Mouse (Mus musculus) neutrophil, adult 65 days (primary cell): ENCODE measurements around the gene Slc24a3. TPM values are rescaled to one million over a fixed set of nuclear protein-coding genes. Genes with fewer than 3 reads are reported as not detected.

ENCODE experiments used
- total RNA-seq: library from RNA; stranded (reverse); gene quantifications from 2 replicates; pipeline ENCODE4 v1.2.4, GENCODE M21; 2023

Slc24a3 gene
- total RNA-seq = 0.68 and 2.3 TPM in 2 replicates

DNA sequence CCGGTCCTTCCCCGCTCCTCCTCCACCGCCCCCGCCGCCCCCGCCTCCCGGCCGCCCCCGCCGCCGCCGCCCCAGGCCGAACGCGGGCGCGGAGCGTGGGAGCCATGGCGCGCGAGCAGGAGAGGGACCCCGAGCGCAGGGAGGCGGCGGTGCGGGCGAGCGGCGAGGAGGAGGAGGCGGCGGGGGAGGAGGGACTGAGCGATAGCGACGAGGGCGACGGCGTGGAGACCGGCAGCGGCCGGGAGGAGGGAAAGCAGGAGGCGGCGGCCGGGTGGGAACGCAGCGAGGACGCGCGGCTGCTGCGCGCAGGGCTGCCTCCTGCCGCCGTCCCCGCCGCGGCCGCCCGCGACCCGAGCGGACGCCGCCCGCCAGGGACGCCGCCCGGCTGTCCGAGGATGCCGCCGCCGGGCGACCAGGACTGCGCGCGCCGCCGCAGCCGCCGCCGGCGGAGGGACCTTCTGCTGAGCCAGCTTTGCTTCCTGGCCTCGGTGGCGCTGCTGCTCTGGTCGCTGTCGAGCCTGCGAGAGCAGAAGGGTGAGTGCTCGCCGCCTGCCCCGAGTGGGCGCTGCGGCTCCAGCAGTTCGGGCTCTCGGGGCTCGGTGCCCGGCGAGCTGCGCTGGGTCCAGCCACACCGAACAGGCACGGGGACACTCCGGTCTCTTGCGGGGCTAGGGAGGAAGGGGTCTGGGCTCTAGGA is at the start of gene Slc24a3:
Slc24a3 (plus strand) TSS at position 91 of the 697 bp plus-strand sequence.

DNA sequence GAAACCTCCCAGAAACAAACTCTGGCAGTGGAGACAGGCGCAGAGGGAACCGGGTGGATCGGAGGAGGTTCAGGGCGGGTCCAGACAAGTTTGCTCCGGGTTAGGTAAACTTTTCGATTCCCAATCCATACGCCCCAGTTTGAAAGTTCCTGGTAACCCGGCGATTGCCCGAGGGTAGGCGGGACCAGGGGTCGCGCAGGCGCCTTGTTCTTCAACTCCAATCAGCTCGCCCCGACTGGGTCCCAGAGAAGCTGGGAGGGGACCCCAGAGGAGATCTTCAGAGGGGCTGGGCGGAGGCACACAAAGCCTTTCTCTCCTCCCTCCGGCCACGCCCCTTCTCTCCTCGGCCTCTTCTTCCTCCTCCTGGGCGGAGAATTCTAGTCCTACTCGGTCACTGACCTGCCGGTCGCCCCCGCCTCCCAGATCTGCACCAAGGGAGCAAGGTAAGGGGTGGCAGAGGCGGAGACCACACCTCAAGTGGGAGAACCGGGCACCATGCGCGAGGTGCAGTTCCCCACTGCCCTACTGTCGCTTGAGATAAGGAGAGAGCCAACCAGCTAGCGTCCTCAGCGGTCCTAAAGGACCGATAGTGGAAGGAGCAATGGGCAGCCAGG is 507.7 kb downstream of the Slc24a3 start, which contains the start of gene Rin2:
Rin2 (plus strand) TSS at position 74 of the 614 bp plus-strand sequence.

